Mouse (Mus musculus) frontal cortex, adult (tissue): ENCODE data around the gene Abhd12b.

Experiments used
- ATAC-seq: cut with Nextera tagmentation; 2 replicates; pipeline ENCODE4 v1.9.2; 2017; ENCODE audit warnings: mild to moderate bottlenecking, moderate library complexity, mixed read lengths; ENCODE audit not compliant: low TSS enrichment

Abhd12b gene

DNA sequence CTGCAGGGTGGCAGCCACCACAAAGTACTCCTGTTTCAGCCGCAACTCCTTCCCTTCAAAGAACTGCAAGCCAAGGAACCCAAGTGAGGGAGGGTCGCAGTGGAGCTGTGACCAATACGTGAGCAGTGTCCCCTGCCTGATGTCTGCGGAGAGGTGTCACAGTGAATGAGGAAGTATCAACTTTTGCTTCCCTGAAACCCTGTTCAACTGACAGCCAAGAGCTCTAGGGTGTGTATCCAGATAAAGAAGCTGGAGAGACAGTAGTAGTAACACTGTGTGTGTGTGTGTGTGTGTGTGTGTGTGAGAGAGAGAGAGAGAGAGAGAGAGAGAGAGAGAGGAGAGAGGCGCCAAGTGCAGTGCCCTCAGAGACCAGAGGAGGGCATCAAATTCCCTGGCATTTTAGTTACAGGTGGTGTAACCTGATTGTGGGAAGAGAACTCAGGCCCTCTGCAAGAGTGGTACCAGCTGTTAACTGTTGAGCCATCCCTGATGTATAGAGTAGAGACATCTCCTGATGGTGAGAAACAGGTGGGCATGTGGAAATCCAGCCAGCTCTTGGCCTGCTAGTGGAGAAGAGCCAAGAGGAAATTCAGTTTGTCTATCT, 48.1 kb downstream of the Abhd12b start:
- no peak for ATAC-seq

DNA sequence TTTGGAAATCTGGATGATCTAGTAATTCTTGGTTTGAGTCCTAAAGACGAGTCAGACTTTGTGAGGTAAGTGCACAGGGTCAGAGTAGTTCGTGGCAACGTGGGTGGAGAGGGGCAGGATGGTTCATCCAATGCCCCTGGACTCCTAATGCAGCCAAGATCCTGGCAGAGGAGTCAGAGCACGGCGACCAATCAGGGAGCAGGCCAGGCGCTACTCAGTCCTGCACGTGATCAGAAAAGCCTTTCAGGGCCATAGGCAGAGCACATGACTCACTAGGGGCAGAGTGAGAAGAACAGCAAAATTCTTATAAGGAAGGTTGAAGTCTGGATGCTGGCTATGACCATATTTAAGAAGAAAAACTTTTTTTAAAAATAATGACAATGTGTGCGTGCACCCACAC, 50.5 kb downstream of the Abhd12b start:
- no peak for ATAC-seq

DNA sequence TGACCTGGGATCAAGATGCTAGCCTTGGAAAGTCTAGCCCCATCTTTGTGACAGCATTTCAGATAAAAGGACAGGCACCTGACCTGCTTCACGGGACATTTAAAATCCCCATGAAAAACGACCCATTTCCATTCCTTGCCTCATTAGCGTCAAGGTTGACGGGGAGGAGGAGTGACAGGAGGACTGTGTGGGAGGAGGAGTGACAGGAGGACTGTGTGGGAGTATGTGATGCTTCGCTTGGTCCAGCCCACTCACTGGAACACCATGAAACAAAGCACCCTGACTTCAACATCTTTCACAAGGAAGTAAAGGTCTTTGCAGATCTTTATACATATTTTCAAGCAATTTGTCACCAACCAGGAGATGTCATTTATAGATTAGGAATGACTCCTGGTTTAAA, 54.3 kb downstream of the Abhd12b start:
- ATAC-seq: no peak

GRCm38 (mm10) chr12:70212501-70212900, 58.6 kb downstream of the Abhd12b start:
- no peak for ATAC-seq

DNA sequence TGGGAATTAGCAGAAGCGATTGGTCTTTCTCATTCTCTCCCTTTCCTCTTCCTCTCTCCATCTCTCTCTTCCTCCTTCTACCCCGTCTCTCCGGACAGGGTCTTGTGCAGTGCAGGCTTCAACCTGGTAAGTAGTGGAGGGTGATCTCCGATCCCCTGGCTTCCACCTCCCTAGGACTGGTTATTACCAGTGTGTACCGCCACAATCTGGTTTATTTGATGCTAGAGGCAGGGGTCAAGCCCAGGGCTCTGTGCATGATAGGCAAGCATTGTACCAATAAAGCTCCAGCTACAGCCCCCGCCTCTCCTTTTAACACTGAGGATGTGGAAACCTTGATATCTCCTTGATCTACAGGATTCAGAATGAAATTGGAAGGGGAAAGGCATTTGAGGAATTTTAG, 59.7 kb downstream of the Abhd12b start:
- ATAC-seq: no peak

DNA sequence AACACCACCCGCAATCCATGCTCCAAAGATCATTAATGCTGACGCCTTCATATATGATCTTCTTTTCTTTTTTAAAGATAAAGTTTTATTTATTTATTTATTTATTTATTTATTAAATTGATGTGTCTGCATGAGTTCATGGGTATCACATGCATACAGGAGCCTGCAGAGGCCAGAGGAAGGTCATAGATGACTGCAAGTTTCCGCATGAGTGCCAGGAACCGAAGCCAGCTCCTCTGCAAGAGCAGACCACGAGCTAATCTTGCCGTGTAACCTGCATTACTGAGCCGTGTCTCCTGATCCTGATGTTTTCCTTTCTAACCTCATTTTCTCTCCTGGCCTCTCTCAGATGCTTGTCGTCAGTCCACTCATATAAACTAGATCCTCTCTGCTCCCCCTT, 60.3 kb downstream of the Abhd12b start:
- ATAC-seq: no peak

DNA sequence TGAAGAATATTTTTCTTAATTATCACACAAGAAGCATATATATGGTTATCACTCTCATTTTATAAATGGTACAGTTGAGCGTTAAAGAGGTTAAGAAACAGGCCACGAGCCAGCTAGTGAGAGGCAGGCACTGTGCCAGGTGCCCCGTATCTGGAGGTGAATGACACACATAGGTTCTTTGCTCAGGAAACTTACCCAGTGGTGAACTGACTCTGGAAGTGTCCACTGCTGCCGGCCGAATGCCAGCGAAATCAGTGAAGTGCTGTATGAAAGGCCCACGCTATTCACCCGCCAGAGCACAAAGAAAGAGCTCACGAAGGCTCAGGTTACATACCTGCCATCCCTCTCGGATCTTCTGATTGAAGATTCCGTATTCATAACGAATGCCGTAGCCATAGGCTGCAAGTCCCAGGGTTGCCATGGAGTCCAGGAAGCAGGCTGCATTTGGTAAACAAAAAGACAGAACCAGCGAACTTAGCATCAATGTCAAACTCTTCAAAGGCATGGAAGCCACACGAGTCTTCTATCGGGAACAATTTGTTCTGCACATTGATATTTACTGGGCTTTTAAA, 62.4 kb downstream of the Abhd12b start:
- no peak for ATAC-seq

- no peak for ATAC-seq
These were observed 65.0 kb downstream of the Abhd12b start for GRCm38 (mm10) chr12:70218795-70219540.

- ATAC-seq: no peak
These were observed 67.5 kb downstream of the Abhd12b start for GRCm38 (mm10) chr12:70221425-70221824.

- ATAC-seq: no peak
These were observed 69.4 kb downstream of the Abhd12b start for GRCm38 (mm10) chr12:70223331-70223730.

DNA sequence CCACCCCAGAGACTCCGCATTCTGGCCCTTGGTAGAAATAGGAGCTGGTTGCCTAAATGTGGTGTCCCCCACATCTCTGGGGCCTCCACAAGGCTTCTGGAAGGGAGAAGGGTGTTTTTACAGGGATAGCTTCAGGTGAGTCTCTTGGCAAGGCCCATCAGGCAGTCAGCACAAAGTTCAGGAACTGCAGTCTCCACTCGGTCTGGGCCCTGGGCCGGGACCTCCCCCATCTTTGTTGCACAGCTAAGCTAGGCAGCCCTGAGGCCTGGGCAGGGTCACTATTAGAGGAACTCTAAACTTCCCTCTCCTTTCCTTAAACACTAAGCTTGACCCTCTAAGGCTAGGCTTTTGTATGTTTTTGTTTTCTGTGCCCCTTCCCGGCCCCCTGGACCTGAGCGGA, 72.7 kb downstream of the Abhd12b start:
- ATAC-seq: no peak

DNA sequence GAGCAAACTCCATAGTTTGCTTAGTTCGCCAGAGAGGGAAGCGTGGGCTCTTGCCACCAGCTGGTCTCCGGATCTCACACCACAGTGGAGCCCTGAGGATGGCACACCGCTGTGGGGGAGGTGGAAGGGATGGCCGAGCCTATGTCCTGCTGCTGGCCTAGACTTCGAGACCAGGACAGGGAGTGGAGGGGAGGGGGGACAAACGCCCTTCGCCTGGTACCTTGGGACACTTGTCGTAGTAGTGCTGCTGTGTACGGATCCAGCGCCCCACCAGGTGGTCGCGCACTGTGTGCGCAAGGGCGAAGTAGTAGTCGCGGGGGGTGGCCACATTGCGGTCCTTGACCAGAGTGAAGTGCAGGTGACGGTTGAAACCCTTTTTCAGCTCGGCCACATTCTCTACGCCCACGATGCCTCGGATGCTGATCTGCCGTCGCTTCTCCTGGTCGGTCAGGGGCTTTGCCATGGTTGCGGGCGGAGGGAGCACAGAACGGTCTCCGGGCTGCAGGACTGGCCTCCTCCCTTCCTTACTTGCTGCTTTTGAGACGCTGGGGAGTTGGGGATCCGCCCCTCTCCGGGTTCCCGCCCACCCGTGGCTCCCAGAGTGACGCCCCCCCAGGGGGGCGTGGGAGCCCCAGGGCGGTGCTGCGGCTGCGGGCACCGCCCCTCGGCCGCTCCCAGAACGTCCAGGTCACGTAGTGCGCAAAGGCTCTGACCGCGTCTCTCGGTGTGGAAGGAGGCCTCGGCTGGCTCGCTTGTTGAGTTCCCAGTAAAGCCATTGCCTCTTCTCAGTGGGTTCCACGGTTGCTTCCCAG, 73.4 kb downstream of the Abhd12b start:
- peak; percentile 81 for ATAC-seq

DNA sequence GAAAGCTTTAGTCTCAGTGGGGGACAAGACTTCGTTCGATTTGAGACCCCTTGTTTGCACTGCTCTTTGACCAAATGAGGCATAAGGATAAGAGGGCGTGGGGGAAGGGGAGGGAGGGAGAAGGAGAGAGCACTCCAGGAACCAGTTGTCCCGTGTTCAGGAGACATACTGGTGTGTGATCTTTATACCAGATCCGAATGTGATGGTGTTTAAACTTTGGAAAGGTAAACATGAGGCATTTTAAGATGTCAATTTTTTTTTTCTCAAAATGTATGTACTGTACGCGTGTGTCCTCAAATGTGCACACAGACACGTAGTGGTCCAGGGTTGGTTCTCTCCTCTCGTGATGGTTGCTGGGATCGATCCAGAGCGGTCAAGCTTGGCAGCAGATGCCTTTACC, 74.2 kb downstream of the Abhd12b start:
- ATAC-seq: no peak

DNA sequence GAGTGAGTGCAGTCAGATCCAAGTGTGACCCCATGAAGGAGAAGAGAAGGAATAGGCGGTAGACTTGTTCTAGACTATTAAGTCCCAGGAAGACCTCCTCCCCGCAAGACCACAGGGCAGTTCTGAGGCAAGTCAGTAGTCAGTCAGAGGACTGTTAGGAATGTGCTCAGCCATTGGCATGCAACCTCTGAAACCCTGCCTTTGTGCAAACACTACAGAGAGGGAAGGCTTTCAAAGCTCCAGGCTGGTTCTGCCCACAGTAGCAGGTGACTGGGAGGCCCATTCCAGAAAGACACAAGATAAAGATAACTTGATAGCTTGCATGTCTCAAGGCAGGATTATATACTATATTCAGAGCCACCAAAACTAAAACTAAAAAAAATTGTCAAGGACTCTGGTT, 77.4 kb downstream of the Abhd12b start, which contains the start of gene Pygl:
TSS of gene Pygl (minus strand) at position 195 of the 400 bp plus-strand sequence.
- ATAC-seq: no peak

- ATAC-seq: no peak
These were observed 78.1 kb downstream of the Abhd12b start for GRCm38 (mm10) chr12:70232020-70232544.
